Mouse (Mus musculus) heart, adult 8-10 months (tissue): ENCODE measurements at regions not wholly inside any gene's neighbourhood (a gene's known extent, or its start where the extent isn't known, plus 50 kb on each side); places are given as distances from the start of the nearest gene placed in this dataset.

Experiments
- DNase-seq: peaks from one replicate; pipeline ENCODE4 v3.0.0; 2022; ENCODE audit warnings: low spot score

DNA sequence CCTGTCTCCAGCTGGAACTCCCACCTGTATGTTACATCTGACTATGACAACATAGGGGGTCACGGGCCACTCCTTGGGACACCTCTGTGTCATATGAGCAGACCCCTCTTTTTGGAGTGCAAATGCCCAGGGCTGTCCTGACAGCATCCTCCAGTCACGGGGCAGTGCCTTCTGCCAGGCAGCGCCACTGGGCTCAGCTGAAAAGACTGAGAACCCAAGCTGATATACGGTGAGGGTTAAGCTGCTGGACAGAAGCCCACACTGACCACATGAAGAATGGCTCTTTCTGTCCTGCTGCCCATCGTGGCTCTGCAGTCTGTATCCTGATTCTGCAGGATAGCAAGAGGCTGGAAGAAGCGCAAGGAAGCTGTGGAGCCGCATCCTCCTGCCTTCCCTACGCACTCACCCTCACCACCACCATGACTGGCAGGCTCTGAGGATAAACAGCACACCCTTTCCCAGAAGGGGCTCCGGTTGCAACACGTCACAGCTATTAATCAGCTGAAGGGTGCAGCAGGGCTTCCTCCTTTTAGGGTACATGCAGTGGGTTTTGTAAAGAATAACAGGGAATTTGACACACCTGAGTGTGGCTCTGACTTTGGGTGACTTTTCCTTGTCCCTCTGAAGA, 93.9 kb upstream of the Arntl start:
- no peak for DNase-seq

DNA sequence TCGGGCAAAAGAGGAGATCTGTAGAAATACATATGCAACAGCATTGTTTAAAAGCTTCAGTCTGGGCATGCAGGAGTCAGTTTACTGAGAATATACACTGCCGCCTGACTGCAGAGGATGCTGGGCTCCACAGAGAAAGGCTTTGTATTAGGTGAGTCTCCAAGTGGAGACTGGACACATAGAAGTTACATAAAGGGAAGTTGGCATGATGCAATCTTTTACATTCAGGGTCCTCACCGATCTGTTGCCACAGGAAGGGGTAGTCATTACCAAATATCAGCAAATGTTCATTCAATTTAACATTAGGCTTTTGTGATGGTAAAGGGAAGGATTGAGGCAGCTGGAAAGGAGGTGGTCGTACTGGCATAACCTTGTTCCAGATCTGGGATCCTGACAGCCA, 89.7 kb upstream of the Arntl start:
- no peak for DNase-seq

- DNase-seq = no peak
Measured at GRCm38 (mm10) chr7:113121911-113122319, 85.3 kb upstream of the Arntl start.

GRCm38 (mm10) chr7:113126010-113126409, 81.3 kb upstream of the Arntl start:
- DNase-seq = no peak

GRCm38 (mm10) chr7:113130552-113130951, 76.7 kb upstream of the Arntl start:
- no peak for DNase-seq

- DNase-seq = peak; percentile 81
Measured at GRCm38 (mm10) chr7:113131945-113132538, 75.2 kb upstream of the Arntl start.

DNA sequence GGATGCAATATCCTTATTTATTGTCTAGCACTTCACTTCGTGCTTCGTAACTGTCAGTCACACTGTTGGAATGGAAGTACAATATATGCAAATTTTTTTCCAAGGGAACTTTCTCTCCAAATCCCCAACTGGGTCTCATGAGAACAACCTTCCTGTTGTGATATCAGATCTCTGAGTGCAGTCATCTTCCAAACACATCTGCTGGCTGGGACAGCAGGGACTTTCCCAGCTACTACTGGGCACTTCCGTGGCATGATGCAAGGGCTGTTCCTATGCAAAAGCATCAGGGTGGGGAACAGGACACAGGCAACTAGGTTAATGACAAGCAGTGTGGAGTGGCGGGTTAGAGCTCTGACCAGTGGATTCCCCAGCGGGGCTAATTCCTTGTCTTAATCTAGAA, 73.4 kb upstream of the Arntl start:
- no peak for DNase-seq

GRCm38 (mm10) chr7:113140011-113140438, 67.2 kb upstream of the Arntl start:
- no peak for DNase-seq

DNA sequence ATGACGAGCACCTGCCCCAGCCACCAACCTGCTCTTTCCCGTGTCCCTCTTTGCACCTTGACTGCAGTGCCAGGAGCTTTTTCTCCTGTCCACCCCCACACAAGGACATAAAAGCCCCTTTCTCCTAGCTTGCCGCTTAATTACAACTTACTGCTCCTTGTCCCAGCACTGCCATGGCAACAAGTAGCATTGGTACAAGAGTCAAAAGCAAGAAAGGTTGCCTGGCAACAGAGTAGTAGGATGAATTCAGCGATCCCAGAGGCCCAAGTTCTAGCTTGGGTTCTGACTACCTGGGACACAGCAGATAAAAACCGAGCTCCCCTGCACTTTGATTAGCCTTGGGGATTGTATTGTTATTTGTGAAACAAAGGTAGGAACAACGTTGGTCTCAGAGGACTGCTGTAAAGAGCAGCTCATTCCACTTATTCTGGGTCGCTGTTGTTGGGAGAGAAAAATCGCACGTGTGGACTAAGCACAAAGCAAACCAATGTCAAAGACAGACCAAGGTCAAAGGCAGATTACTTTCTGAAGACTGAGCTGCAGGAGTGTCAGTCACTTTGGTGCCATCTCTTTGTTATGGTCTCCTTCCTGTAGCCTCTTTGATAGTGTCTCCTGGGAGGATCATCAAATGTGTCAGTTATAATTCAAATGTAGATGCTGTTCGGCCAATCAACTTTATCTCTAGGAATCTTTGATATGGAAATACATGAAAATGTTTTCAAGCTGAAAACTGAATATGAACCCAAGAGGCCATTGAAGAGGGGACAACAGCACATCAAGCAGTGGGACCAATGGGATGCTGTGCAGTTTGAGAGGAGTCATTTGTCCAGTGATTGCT, 65.2 kb upstream of the Arntl start:
- DNase-seq = no peak

DNA sequence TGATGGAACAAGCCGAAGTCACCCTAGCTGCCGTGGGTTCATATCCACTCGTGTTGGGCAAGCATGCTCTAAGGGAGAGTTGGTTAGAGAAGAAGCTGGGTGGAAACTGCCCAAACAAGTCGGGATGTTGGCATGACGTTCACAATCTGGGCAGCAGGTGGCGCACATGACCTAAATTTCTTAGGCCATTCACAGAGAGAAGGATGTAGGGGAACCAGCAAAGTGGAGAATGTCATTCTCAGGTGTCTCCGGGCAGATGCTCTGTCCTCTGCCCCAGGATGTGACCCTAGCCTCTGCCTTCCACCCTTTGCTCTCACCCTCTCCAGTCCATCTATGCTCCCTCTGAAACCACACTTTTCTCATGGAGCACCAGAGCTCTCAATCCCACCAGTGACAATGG, 63.7 kb upstream of the Arntl start:
- DNase-seq = peak; percentile 90

DNA sequence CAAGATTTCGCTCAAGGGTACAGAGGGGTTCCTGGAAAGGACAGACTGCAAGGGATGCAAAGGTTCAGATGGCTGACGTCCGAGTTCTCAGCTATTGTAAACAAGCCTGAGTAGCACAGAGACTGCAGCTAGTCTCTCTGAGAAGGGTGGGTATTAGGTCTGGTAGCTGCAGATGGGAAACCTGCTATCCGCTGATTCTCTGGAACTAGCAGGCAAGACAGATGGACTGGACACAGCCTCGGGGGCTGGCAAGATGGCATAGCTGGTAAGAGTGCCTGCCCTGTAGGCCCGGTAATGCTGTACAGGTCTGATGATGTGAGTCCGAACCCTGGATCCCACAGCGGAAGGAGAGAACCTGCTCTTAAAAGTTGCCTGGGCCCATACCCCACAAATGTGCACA, 62.2 kb upstream of the Arntl start:
- DNase-seq = no peak

- DNase-seq = no peak
Measured at GRCm38 (mm10) chr7:113146108-113146507, 61.2 kb upstream of the Arntl start.

- no peak for DNase-seq
Measured at GRCm38 (mm10) chr7:113146526-113146925, 60.7 kb upstream of the Arntl start.

DNA sequence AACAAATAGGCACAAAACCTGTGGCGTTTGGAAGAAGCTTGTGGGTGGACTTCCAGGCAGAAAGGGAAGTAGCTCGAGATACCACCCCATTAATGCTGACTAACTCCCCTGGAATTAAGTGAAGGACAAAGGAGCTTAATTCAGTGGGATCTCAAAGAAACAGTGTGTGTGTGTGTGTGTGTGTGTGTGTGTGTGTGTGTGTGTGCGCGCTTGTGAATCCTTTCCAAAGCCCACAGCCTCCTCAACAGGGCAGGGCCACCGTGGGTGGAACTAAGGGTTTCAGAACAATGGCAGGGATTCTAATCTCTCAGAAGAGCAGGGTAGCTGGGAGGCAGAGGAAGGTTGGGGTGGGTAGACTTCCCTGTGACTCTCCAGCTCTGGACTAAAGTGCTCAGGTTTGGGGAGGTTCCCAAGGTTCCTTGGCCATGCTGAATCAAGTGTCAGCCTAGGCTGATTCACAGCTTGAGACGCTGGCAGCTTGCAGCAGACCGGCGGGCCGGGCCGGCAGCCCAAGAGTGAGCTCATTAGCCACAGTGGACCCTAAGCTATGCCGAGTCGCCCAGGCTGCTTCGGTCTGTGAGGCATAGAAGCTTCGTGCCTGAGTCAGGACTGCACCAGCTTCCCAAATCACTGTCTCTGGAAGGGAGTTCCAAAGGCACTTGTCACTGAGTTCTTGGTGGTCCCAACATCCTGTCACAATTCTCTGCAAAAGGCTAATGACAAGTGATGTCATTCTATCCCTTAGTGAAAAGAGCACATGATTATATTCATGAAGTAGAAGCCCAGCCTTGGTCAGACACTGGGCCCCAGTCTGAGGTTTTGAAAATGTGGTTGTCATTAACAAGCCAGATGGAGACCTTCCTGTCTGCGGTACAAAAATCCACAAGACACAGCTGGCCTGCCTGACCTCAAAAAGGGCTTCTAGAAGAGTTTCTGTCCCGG, 59.6 kb upstream of the Arntl start:
- DNase-seq = peak; percentile 58

- DNase-seq = no peak
Measured at GRCm38 (mm10) chr7:113148700-113149099, 58.6 kb upstream of the Arntl start.

DNA sequence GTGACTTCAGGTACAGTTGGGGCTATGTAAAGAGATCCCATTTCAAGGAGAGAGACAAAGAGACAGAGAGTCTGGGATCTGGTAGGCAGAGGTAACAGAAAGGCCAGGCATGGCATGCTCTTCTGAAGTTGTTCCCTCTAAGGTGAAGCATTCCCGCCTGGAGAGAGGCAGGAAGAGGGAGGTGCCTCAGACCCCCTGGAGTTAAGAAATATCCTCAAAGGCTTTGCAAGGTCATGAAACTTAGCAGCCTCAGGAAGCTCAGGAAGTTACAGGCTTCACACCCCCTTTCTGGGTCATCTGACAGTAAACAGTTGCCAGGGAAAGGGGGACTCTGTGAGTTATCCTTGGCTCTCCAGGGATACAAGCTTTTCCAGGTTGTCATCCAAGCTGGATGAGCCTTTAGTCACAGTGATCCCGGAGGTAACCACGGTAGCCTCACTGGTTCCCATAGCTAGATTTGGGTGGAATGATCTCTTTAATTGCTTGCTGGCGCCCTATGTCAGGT, 57.2 kb upstream of the Arntl start:
- no peak for DNase-seq

DNA sequence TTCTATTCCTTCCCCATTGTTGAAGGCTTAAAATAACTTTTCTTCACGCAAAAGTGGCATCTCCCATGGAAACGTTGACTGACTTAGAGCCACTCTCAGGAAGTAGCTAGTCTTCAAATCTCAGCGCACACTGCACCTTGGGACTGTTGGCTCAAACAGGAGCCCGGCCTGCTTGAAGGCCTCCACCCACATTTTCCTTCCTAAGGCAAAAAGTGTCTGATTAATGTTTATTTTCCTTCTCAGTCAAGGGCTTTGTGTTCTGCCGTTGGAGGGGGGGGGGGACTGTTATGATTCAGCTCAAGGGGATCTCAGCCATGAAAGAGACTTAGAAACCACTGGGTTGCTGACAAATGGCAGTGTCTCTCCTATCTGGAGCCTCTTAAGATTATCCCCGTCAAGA, 56.5 kb upstream of the Arntl start:
- DNase-seq = no peak

- DNase-seq = peak; percentile 51
Measured at GRCm38 (mm10) chr7:113151499-113151898, 55.8 kb upstream of the Arntl start.

DNA sequence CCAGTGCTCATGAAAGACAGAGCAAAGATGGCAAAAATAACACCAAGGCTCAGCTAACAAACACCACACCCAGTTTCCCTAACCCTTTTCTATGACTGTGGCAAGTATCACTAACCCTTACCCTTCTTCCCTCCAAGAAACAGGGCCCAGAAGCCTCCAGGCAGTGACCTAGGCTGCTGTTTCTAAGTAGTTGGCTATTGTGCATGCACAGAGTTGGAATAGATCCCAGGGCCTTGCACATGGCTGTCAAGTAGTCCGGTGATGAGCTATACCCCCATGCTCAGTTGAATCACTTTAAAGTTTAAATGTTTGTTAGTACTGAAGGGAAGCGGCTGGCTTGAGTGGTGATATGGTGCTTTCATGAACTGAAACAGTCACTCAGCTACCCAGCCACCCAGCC, 53.9 kb upstream of the Arntl start:
- DNase-seq = no peak

DNA sequence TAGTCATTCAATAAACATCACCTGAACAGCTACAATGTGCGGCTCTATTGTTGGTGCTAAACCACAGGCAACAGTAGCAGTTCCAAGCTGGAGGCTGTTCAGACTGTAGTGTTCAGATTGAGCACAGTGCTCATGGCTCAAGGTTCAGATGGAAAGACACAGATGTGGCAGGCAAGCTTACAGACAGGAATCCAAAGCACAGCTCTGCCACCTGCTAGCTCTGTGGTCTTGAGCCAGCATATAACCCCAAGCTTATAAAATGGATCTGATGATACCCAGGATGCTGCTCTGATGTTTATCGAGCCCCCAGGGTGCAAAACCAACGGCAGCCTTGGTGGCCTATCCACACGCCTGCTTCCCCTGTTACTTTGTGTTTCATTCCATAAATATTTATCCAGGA, 53.2 kb upstream of the Arntl start:
- no peak for DNase-seq

DNA sequence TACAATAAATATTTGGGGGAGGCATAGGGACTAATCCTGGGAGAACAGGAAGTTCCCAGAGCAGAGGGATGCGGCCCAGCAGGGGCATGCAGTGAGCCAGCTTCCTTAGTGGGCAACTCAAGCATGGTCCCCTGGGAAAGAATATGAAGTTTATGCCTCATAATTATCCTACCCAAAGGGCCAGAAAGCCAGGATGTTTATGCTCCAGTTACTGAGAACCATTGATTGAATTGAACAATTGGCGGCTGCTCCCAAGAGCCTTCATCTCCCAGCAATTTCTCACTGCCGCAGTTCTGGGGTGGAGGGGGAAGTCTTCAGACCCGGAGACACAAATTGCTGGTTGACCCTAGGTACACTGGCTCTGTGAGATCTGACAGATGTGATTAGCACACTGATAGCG, 50.9 kb upstream of the Arntl start:
- no peak for DNase-seq
